Mouse (Mus musculus) monocyte, adult 5-6 weeks (primary cell): ENCODE data around the gene Foxj3. TPM values are rescaled to one million over a fixed set of nuclear protein-coding genes. Genes with fewer than 3 reads are reported as not detected.
"Not testable (repeated sequence)": the region's sequence is repeated elsewhere in the genome, so short reads cannot be mapped to it uniquely, and the experiment has no call there.

Experiments used
- ATAC-seq: fragments of 153-309, 156-312 bp; replicated peaks from 2 replicates; pipeline ENCODE4 v1.8.0; 2017; ENCODE audit warnings: mild to moderate bottlenecking; ENCODE audit not compliant: low TSS enrichment, insufficient number of reproducible peaks, severe bottlenecking, poor library complexity, low FRiP score
- total RNA-seq: library from RNA; stranded (forward); fragments of 200-1000, 200-491, 200-594 nt; gene quantifications from 3 replicates; pipeline ENCODE4 v1.2.3, GENCODE M21; 2017

Gene Foxj3
- 34.3 to 61.1 TPM (median 35.8 TPM) in 3 replicates for total RNA-seq

DNA sequence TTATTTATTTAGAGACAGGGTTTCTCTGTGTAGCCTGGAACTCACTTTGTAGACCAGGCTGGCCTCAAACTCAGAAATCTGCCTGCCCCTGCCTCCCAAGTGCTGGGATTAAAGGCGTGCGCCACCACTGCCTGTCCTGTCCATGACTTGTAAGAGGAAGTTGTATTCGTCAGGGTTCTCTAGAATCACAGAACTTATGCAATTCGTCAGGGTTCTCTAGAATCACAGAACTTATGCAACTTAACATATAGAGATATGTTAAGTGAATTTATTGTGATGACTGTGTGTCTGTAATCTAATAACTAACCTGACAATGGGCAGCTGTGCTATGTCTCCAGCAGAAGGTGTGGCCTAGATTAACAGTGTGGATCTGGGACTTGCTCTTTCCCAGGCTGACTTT lies at the start of gene Foxj3:
Gene Foxj3, plus strand, starts transcription at position 390 of the 400 bp plus-strand sequence.
- ATAC-seq, result not testable (repeated sequence)

- no peak for ATAC-seq
These were observed 47.1 kb upstream of the Foxj3 start for GRCm38 (mm10) chr4:119489666-119490065.

GRCm38 (mm10) chr4:119490806-119491205 lies 46.0 kb upstream of the Foxj3 start:
- ATAC-seq, result no peak

DNA sequence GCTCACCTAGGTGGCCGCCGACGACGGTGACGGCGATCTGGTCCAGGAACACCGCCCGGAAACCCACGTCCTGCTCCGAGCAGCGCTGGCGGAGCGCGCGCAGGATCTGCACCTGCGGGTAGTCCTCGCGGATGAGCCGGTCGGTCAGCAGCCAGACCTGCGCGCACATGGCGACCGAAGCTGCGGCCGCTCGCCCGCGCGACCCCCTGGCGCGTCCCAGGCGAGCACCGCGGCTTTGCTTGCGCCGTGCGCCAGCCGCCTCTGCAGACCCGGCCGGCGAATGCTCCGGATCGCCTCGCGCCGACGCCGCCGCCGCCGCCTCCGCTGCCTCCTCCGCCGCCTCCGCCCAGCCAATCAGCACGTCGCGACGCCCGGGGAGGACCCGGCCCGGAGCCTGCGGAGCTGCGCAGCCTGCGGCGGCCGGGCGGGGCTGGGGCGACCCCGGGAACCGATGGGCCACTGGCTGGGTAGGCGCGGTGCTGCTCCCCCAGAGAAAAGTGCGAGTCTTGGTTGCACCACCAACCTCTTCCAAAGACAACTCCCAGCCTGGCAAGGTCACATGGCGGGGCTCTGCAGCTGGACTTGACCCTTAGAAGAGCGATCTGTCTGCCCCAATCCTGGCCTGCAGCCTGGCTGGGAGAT lies 44.4 kb upstream of the Foxj3 start, which contains the start of gene Rimkla:
Gene Rimkla, minus strand, starts transcription at position 338 of the 642 bp plus-strand sequence.
- no peak for ATAC-seq

DNA sequence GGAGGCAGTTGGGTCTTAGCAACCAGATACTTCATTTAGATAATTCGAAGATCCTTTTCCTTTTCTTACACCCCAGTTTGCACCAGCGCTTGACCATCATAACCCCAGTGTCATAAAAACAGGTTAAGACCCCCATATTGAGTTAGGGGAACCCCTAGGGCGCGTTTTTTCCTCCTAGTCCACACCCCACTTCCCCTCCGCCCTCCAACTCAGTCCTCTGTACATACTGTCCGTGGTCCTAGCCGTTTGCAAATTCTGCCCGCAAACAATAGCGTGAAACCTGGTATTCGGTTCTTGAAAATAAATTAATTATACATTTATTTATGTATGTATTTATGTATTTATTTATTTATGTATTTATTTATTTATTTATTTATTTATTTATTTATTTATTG lies 43.9 kb upstream of the Foxj3 start:
- no peak for ATAC-seq

DNA sequence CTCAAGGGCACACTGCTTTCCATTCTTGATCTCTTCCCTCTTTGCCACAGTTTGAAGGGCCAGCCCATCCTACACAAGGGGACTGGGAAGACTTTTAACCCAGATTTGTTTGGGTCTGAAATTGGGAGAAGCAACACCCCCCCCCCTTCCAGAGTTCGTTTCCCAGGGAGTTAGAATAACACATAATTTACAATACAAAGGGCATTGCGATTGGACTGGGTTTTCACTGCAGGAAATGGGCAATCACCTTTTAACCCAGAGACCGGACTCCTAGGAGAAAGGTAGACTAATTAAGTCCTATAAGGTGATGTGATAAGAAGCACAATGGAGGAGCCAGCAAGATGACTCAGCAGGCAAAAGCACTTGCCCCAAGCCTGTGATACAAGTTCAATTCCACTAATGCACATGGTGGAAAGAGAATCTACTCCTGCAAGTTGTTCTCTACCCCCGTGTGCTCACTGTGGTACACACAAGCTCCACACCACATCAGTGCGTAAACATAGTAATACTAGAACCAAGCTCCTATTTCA lies 38.4 kb upstream of the Foxj3 start:
- no peak for ATAC-seq

- ATAC-seq, result no peak
These were observed 25.2 kb upstream of the Foxj3 start for GRCm38 (mm10) chr4:119511591-119511990.

DNA sequence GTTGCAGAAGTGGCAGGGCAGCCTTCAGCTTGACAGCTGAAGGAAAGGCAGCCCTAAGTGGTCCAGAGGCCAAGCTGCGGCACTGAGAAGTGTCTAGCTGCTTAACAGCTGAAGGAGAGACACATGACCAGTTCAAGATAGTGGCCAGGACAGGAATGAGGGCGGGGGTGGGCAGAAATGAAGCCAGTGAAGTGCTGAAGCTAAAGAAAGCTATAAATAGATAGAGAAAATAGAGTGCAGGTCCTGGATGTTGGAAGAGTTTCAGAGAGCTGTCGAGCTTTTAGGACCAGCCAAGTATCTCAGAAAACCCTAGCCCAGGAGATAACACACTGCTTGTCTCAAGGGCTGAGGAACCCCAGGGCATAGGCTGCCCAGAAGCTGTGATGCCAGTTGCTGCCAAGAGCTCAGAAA lies 24.1 kb upstream of the Foxj3 start:
- ATAC-seq, result no peak

DNA sequence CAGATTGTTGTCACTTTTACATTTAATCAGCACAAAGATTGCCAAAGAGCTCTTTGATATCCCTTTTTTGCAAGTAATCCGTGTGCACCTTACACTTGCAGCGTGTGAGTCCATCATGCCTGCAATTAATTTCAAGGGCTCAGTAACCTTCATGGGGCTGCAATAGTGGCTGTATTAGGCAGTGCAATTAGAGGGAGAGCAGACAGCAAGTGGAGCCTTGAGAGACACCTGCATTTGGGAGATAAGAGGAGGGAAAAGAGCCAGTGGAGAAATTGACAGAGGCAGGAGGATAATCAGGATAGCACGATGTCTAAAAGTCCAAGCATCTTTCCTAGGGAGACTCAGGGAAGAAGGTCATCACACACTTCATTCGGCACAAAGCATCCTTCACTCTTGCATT lies 13.2 kb upstream of the Foxj3 start:
- ATAC-seq, result no peak

- ATAC-seq, result no peak
These were observed 12.8 kb upstream of the Foxj3 start for GRCm38 (mm10) chr4:119524010-119524409.

DNA sequence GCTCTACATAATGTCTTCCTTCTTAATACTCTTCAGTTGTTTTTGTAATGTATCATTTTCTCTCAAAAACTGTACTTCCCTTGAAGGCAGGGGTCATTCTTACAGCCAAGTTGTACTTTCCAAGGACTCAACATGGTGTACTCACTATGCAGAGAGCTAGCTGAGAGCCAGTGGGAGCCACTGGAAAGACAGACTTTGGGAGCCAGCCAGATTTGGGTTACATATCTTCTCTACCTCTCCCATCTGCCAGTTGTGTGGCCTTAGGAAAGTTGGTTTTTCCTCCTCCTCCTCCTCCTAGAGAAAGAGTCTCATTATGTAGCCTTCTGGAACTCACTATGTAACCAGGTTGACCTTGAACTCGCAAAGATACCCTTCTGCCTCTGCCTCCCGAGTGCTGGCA lies 12.3 kb upstream of the Foxj3 start:
- ATAC-seq, result no peak

DNA sequence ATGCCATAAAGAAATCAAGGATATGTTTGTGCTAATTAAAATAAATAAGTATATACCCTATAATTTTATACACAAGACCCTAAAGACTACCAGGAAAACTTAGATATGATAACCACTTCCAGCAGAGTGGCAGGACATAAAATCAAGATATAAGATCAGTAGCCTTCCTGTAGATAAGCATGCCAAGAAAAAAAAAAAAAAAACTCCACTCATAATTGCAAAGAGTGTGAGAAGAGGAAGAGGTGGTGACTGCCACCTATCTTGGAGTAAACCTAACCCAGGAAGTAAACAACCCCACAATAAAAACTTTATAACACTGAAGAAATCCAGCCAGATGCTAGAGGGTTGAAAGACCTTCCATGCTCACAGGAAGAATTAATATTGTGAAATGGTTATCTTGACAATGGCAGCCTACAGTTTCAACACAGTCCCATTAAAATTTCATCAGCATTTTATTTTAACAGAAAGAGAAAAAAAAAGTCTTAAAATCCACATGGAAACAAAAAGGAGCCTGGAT lies 10.4 kb upstream of the Foxj3 start:
- no peak for ATAC-seq

GRCm38 (mm10) chr4:119531813-119532212 lies 5.0 kb upstream of the Foxj3 start:
- no peak for ATAC-seq

GRCm38 (mm10) chr4:119535103-119535502 lies 1.7 kb upstream of the Foxj3 start:
- no peak for ATAC-seq

- ATAC-seq, result no peak
These were observed 632 bp downstream of the Foxj3 start for GRCm38 (mm10) chr4:119537436-119537835.

- peak; percentile 67 for ATAC-seq
These were observed 2.4 kb downstream of the Foxj3 start, which contains the start of gene Frg2f1 for GRCm38 (mm10) chr4:119539031-119539824. Frg2f1 (minus strand) TSS chr4:119539529.

DNA sequence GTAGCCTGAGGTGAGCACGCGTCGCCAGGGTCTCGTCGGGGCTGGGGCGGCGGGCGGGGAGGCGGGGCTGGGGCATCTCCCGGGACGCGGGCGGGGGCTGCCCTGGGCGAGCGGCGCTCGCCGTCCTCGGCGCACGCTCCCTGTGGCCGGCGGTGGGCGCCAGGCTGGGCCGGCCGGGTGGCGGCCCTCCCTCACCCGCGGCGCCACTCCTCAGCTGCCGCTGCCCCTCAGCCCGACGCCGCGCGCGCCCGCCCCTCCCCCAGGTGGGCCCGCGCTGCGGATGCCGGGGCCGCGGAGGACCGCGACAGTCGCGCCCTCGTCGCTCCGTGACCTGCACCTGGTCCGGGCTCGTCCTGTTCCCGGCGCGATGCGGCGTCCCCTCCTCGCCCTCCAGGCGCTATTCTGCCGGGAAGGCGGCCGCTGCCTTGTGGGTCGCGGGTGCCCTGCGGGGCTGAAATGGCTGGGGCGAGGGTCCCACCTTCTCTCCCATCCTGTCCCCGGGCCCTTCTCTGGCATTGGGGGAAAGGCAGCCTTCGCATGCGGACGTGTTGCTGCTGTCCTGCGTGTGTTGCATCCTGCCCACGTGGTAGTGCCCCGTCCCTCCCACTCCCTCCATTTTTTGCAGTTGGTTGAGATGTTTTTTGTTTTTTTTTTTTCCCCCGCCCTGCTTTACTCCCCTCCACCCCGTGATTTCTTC lies 3.2 kb downstream of the Foxj3 start:
- peak; percentile 68 for ATAC-seq

DNA sequence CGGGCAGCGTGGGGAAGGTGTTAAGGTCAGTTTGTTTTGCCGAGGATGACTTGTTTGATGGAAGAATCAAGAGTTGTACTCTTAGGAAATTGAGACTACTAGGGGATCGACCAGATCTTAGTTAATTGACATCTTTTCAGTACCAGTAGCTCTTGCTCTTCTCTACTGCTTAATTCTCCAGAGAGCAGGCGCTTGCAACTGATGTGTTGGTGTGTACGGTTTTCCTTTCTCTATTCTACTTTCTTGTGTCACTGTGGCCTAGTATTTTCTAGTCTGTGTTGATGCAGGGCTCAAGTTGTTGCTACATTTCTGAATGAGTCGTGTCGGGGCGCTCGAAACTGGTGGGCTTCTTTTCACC lies 3.7 kb downstream of the Foxj3 start:
- ATAC-seq, result 0 out of 2 replicates have a peak, but pooled peaks have one; percentile 1

GRCm38 (mm10) chr4:119550864-119551263 lies 14.1 kb downstream of the Foxj3 start:
- ATAC-seq, result no peak
